Mouse (Mus musculus) forebrain, embryonic 12.5 days (tissue): ENCODE results near the gene Itfg2. TPM values are rescaled to one million over a fixed set of nuclear protein-coding genes. Genes with fewer than 3 reads are reported as not detected.
"Not testable (repeated sequence)": the region's sequence is repeated elsewhere in the genome, so short reads cannot be mapped to it uniquely, and the experiment has no call there.

Experiments used
- ATAC-seq: fragments of 200-750 bp; cut with Nextera tagmentation; 2 replicates; pipeline ENCODE4 v1.8.0; 2017; ENCODE audit warnings: moderate TSS enrichment; ENCODE audit not compliant: low FRiP score
- H3K27ac ChIP-seq: fragments of 300-500 bp; sonication (generic); 2 replicates; pipeline ENCODE4 v1.5.1; 2016; ENCODE audit warnings: mild to moderate bottlenecking
- H3K27me3 ChIP-seq: fragments of 300-500 bp; sonication (generic); 2 replicates; pipeline ENCODE4 v1.6.1; 2016; ENCODE audit warnings: mild to moderate bottlenecking
- H3K36me3 ChIP-seq: fragments of 300-500 bp; sonication (generic); replicated peaks from 2 replicates; pipeline ENCODE4 v1.6.1; 2016; ENCODE audit warnings: mild to moderate bottlenecking
- H3K4me1 ChIP-seq: fragments of 300-500 bp; sonication (generic); 2 replicates; pipeline ENCODE4 v1.6.1; 2016
- H3K4me2 ChIP-seq: fragments of 300-500 bp; sonication (generic); 2 replicates; pipeline ENCODE4 v1.6.1; 2016; ENCODE audit warnings: mild to moderate bottlenecking, moderate library complexity
- H3K4me3 ChIP-seq: fragments of 300-500 bp; sonication (generic); replicated peaks from 2 replicates; pipeline ENCODE4 v1.5.1; 2016; ENCODE audit warnings: mild to moderate bottlenecking
- H3K9ac ChIP-seq: fragments of 300-500 bp; sonication (generic); 2 replicates; pipeline ENCODE4 v1.6.1; 2016; ENCODE audit warnings: mild to moderate bottlenecking
- H3K9me3 ChIP-seq: fragments of 300-500 bp; sonication (generic); 2 replicates; pipeline ENCODE4 v1.6.1; 2016
- WGBS: fragments of 180-500 bp; shearing (Covaris S2); methylation state at CpG from one replicate; pipeline ENCODE4 v1.1.7; 2016; 5-methylcytosine and 5-hydroxymethylcytosine counted together
- polyA plus RNA-seq: library from polyadenylated mRNA; unstranded; fragments of >200 nt; fragmentation: Nextera tagmentation; extraction: Ambion mirVana; gene quantifications from 2 replicates; pipeline ENCODE4 v1.2.1, GENCODE M21; 2016

Itfg2 gene
- polyA plus RNA-seq, 1 experiment from 2014 or later: 37.2 TPM

GRCm38 (mm10) chr6:128399421-128400185, 25.1 kb downstream of the Itfg2 start:
- peak; percentile 68 for ATAC-seq
- H3K9ac ChIP-seq: no peak overlapping the region
- peak overlapping the region; percentile 15 for H3K4me2 ChIP-seq
- H3K4me3 ChIP-seq: no peak overlapping the region
- peaks cover 9% of the 10 kb centered on the region; the same call in 1 of the 2 replicates for H3K4me1 ChIP-seq
- no peaks in the 10 kb centered on the region for H3K27me3 ChIP-seq
- no peaks in the 10 kb centered on the region for H3K36me3 ChIP-seq
- WGBS: 53% methylated on average over 21 of the region's 21 CpGs
- no peak overlapping the region for H3K27ac ChIP-seq
- H3K9me3 ChIP-seq: no peaks in the 10 kb centered on the region

DNA sequence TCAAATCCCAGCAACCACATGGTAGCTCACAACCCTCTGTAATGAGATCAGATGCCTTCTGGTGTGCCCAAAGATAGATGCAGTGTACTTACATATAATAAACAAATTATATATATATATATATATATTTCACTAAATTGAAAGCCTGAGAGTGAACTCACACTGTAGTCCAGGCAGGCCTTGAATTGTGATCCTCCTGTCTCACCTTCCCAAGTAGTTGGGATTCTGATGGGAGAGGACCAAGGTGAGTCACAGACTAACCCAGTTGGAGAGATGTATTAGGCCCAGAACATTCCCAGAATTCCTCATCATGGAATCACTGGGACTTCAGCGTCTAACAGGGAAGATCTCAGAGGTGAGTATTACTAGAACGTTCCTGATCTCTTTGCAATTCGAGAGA, 25.7 kb downstream of the Itfg2 start, which contains the start of gene Nrip2:
TSS of gene Nrip2 (plus strand) at position 301 of the 400 bp plus-strand sequence.
- Histone ChIP-seq H3K36me3 (no peaks in the 10 kb centered on the region), H3K4me1 (peaks cover 9% of the 10 kb centered on the region; the same call in 1 of the 2 replicates), H3K4me2 (peak within 1 kb of the TSS; percentile 15), H3K4me3 (no peak within 1 kb of the TSS), H3K27me3 (no peaks in the 10 kb centered on the region), H3K27ac (no peak within 1 kb of the TSS), H3K9ac (no peak within 1 kb of the TSS), H3K9me3 (no peaks in the 10 kb centered on the region)
- WGBS: 93% methylated on average over 3 of the region's 3 CpGs
- ATAC-seq: no peak

GRCm38 (mm10) chr6:128397574-128398261, 27.0 kb downstream of the Itfg2 start:
- 88% methylated on average over 7 of the region's 7 CpGs for WGBS
- no peak overlapping the region for H3K27ac ChIP-seq
- no peak overlapping the region for H3K4me3 ChIP-seq
- no peak for ATAC-seq
- peaks cover 9% of the 10 kb centered on the region; the same call in 1 of the 2 replicates for H3K4me1 ChIP-seq
- no peaks in the 10 kb centered on the region for H3K27me3 ChIP-seq
- no peak overlapping the region for H3K4me2 ChIP-seq
- H3K36me3 ChIP-seq: no peaks in the 10 kb centered on the region
- H3K9ac ChIP-seq: no peak overlapping the region
- no peaks in the 10 kb centered on the region for H3K9me3 ChIP-seq

GRCm38 (mm10) chr6:128390683-128391082, 34.0 kb downstream of the Itfg2 start:
- Histone ChIP-seq H3K9ac (no peak overlapping the region), H3K27ac (no peak overlapping the region), H3K9me3 (no peaks in the 10 kb centered on the region), H3K36me3 (no peaks in the 10 kb centered on the region), H3K27me3 (no peaks in the 10 kb centered on the region), H3K4me3 (no peak overlapping the region), H3K4me2 (no peak overlapping the region), H3K4me1 (no peaks in the 10 kb centered on the region)
- ATAC-seq: no peak
- WGBS: 58% methylated on average over 1 of the region's 1 CpGs

DNA sequence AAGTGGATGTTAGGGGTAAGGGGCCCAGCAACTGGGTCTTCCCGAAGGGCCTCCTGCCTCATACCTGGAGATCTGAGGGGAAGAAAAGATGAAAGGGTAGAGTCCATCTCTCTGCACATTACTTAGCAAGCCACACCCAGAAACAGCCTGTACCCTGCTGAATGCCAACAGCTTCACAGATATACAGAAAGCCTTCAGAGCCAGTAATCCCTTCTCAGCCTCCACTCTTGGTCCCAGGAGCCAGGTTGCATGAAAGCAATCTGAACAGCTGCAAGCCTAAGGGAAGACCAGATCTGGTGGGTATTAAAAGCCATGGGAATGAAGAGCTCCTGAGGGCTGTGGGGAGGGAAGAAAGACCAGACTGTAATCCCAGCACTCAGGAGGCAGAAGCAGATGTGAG, 35.5 kb downstream of the Itfg2 start:
- no peaks in the 10 kb centered on the region for H3K4me1 ChIP-seq
- no peak overlapping the region for H3K4me3 ChIP-seq
- H3K27me3 ChIP-seq: no peaks in the 10 kb centered on the region
- H3K9ac ChIP-seq: no peak overlapping the region
- ATAC-seq: no peak
- H3K27ac ChIP-seq: no peak overlapping the region
- H3K36me3 ChIP-seq: no peaks in the 10 kb centered on the region
- H3K9me3 ChIP-seq: no peaks in the 10 kb centered on the region
- WGBS: 85% methylated on average over 1 of the region's 1 CpGs
- H3K4me2 ChIP-seq: no peak overlapping the region

DNA sequence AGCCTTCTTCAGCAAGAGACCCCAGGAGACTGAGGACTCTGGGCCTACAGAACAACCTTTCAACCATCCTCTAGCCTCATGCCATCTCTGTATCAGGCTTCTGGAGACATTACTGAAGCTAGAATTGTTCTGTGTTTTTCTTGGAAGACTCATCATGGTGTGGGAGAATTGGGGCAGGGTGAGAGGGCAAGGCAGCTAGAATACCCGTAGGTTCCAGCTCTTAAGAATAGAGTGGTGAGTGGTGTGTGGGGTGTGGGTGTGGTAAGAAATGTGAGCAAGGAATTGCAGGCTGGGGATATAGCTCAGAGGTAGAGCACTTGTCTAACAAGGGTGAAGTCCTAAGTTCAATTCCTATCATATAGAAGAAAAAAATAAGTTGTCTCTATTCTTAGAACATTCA, 39.7 kb downstream of the Itfg2 start:
- H3K9ac ChIP-seq: no peak overlapping the region
- no peaks in the 10 kb centered on the region for H3K9me3 ChIP-seq
- 86% methylated on average over 1 of the region's 1 CpGs for WGBS
- H3K4me3 ChIP-seq: no peak overlapping the region
- ATAC-seq: no peak
- H3K4me1 ChIP-seq: no peaks in the 10 kb centered on the region
- no peak overlapping the region for H3K27ac ChIP-seq
- H3K27me3 ChIP-seq: no peaks in the 10 kb centered on the region
- H3K4me2 ChIP-seq: no peak overlapping the region
- no peaks in the 10 kb centered on the region for H3K36me3 ChIP-seq

DNA sequence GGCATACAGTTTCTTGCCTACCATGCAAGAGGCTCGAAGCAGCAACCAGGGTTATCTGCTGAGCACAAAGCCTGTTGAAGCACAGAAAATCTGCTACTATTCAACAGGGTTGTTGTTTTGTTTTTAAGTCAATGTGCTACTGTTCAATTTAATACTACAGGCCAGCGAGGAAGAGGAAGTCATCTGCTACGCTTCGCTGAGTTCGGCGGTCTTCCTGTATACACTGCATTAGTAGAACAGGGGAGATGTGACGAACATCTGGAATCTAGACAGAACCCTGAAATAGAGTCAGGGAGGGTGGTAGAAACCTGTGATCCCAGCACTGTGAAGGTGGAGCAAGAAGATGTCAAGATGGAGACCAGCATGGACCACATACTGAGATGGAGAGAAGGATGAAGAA, 41.0 kb downstream of the Itfg2 start:
- WGBS: 74% methylated on average over 7 of the region's 7 CpGs
- H3K9me3 ChIP-seq: no peaks in the 10 kb centered on the region
- no peak overlapping the region for H3K4me2 ChIP-seq
- ATAC-seq: no peak
- H3K9ac ChIP-seq: no peak overlapping the region
- H3K27ac ChIP-seq: no peak overlapping the region
- H3K36me3 ChIP-seq: no peaks in the 10 kb centered on the region
- no peaks in the 10 kb centered on the region for H3K4me1 ChIP-seq
- H3K4me3 ChIP-seq: no peak overlapping the region
- H3K27me3 ChIP-seq: no peaks in the 10 kb centered on the region

- 81% methylated on average over 3 of the region's 3 CpGs for WGBS
- H3K36me3 ChIP-seq: peaks cover 8% of the 10 kb centered on the region; the same call in 1 of the 2 replicates
- no peak overlapping the region for H3K9ac ChIP-seq
- no peaks in the 10 kb centered on the region for H3K9me3 ChIP-seq
- no peaks in the 10 kb centered on the region for H3K4me1 ChIP-seq
- H3K4me3 ChIP-seq: no peak overlapping the region
- no peak overlapping the region for H3K4me2 ChIP-seq
- no peak overlapping the region for H3K27ac ChIP-seq
- no peak for ATAC-seq
- no peaks in the 10 kb centered on the region for H3K27me3 ChIP-seq
These were observed 43.5 kb downstream of the Itfg2 start for GRCm38 (mm10) chr6:128381254-128381653.

GRCm38 (mm10) chr6:128380594-128381167, 44.0 kb downstream of the Itfg2 start:
- not testable (repeated sequence) for H3K4me1 ChIP-seq

GRCm38 (mm10) chr6:128379636-128380035, 45.1 kb downstream of the Itfg2 start:
- no peak overlapping the region for H3K4me2 ChIP-seq
- 87% methylated on average over 16 of the region's 16 CpGs for WGBS
- ATAC-seq: no peak

More at GRCm38 (mm10) chr6:128380594-128381167, 44.0 kb downstream of the Itfg2 start:
- WGBS: 58% methylated on average over 1 of the region's 1 CpGs
- H3K27me3 ChIP-seq, H3K4me2 ChIP-seq, H3K27ac ChIP-seq, H3K9ac ChIP-seq, H3K9me3 ChIP-seq, H3K4me3 ChIP-seq, ATAC-seq: not testable (repeated sequence)
- peaks cover 11% of the 10 kb centered on the region; the same call in 1 of the 2 replicates for H3K36me3 ChIP-seq

GRCm38 (mm10) chr6:128376371-128377085, 48.2 kb downstream of the Itfg2 start:
- Histone ChIP-seq H3K27me3 (no peaks in the 10 kb centered on the region), H3K9me3 (no peaks in the 10 kb centered on the region), H3K4me2 (no peak overlapping the region), H3K36me3 (peaks cover 49% of the 10 kb centered on the region), H3K9ac (no peak overlapping the region), H3K4me3 (no peak overlapping the region), H3K27ac (no peak overlapping the region), H3K4me1 (peaks cover 16% of the 10 kb centered on the region)
- ATAC-seq: no peak
- 92% methylated on average over 17 of the region's 17 CpGs for WGBS

More at GRCm38 (mm10) chr6:128379636-128380035, 45.1 kb downstream of the Itfg2 start:
- no peaks in the 10 kb centered on the region for H3K27me3 ChIP-seq
- H3K27ac ChIP-seq: no peak overlapping the region
- peaks cover 11% of the 10 kb centered on the region for H3K4me1 ChIP-seq
- peaks cover 18% of the 10 kb centered on the region for H3K36me3 ChIP-seq
- H3K4me3 ChIP-seq: no peak overlapping the region
- H3K9me3 ChIP-seq: no peaks in the 10 kb centered on the region
- no peak overlapping the region for H3K9ac ChIP-seq

DNA sequence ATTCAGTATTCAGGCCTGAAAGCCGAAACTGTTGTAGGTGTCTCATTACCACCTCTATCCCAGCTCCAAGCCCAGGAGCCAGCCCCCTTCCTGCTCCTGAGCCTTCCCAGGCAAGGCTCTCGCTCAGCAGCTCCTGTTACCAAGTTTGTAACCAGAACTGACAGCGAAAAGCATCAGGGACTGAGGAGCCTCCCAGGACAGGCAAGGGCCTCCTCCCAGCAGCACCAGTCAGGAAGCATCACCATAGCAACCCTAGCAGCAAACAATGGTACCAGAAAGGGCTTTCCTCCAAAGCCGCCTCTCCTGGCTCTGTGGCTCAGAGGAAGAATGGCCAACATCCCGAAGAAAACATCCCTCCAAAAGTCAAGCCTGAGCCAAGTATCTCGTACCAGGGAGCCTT, 49.5 kb downstream of the Itfg2 start, which contains the start of the genes Tex52 and Gm44596:
TSS of gene Tex52 (plus strand) at position 265 of the 400 bp plus-strand sequence.
TSS of gene Gm44596 (plus strand) at position 312 of the 400 bp plus-strand sequence.
- Histone ChIP-seq H3K4me3 (no peak within 1 kb of the TSS), H3K27ac (no peak within 1 kb of the TSS), H3K9ac (0 out of 2 replicates have a peak within 1 kb of the TSS, but pooled peaks have one; percentile 7), H3K4me2 (no peak within 1 kb of the TSS), H3K36me3 (peaks cover 62% of the 10 kb centered on the region), H3K9me3 (no peaks in the 10 kb centered on the region), H3K27me3 (no peaks in the 10 kb centered on the region), H3K4me1 (peaks cover 16% of the 10 kb centered on the region)
- WGBS: 8% methylated on average over 6 of the region's 6 CpGs
- peak; percentile 83; the same call in 1 of the 2 replicates for ATAC-seq
